Mouse (Mus musculus) thymus, adult 2 months (tissue): ENCODE measurements around the gene Ccdc15.

ENCODE experiments used
- CTCF ChIP-seq: fragments of 200-500 bp; IDR thresholded peaks from 2 replicates; pipeline ENCODE4 v1.5.1; 2012; ENCODE audit warnings: mild to moderate bottlenecking, control low read depth, low read length, moderate library complexity, borderline replicate concordance; ENCODE audit not compliant: control insufficient read depth, poor library complexity, insufficient read depth; ENCODE audit errors: extremely low read depth
- POLR2A ChIP-seq: fragments of 200-500 bp; IDR thresholded peaks from 2 replicates; pipeline ENCODE4 v1.6.1; 2012; ENCODE audit warnings: mild to moderate bottlenecking, low read length, control low read depth, moderate library complexity; ENCODE audit not compliant: control insufficient read depth, poor library complexity, insufficient read depth; ENCODE audit errors: extremely low read depth

- TF ChIP-seq POLR2A = no peak
- TF ChIP-seq CTCF = no peak
Observed at GRCm38 (mm10) chr9:37349050-37349449, 818 bp upstream of the Ccdc15 start.
